Mouse (Mus musculus): ENCODE measurements around the gene Pip5k1a.
"Not testable (repeated sequence)": the region's sequence is repeated elsewhere in the genome, so short reads cannot be mapped to it uniquely, and the experiment has no call there.

Gene Pip5k1a

DNA sequence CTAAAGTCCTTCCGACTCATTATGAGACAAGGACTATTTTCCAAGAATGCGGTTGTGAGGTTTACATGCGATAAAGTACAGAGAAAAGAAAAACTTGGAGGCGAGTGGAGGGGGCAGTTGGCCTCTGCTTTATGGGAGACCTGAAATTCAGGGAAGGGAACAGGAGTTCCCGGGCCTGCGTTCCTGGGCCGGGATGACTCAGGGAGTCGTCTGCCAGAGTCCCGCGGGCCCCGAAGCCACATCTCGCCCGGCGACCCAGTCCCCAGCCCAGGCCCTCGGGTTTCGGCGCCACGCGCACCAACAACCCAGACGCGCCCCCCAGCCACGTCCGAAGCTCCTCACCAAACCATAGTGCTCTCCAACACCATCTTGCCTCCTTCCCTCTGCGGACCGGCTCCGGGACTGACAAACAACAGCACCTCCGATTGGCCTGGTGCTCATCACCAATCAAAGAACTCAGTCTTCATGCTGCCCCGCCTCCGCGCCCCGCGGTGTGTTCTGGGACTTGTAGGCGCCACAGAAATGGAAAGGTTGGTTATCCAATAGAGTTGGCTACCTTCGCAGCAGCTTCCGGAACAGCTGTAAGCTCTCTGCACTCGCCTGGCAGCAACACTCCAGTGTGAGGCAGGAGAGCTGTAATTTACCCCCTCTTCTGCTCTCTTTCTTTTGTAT, 64.4 kb downstream of the Pip5k1a start, which contains the start of gene Psmd4:
Psmd4 (minus strand) TSS at position 449 of the 672 bp plus-strand sequence.
- peak; percentile 96 to 97 for DNase-seq (ENCODE audit: low spot score in 2 of 2)

DNA sequence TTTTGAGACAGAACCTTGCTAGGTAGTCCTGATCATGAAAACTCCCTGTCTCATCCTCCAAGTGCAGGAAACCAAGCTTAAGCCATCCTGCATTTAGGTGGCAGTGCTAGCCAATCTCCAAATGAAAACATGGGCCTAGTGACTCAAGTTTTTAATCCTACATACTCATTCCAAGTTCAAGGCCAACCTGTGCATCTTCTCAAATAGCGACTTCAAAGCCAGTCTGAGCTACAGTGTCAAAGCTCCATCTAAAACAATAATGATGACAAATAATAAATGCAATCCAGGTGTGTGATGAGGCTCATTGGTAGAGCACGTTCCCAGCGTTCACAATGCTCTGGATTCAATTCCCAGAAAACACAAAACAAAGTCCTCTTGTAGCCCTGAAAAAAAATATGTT, 65.1 kb downstream of the Pip5k1a start:
- no peak for DNase-seq (ENCODE audit: low spot score in 2 of 2)

DNA sequence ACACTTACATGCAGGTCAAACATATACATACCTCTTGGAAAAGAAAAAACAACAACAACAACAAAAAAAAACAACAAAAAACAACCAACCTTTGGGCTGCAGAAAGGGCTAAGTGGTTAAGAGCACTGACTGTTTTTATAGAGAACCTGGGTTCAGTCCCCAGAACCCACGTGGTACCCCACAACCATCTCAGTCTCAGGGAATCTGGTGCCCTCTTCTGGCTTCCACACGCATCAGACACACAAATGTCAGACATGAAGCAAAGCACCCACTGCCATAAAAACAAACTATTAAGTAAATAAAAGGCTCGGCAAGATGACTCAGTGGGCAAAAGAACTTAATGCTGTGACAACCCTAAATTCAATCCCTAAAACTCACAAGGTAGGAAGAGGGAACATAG, 76.8 kb downstream of the Pip5k1a start:
- DNase-seq (ENCODE audit: low spot score in 2 of 2), result no peak

DNA sequence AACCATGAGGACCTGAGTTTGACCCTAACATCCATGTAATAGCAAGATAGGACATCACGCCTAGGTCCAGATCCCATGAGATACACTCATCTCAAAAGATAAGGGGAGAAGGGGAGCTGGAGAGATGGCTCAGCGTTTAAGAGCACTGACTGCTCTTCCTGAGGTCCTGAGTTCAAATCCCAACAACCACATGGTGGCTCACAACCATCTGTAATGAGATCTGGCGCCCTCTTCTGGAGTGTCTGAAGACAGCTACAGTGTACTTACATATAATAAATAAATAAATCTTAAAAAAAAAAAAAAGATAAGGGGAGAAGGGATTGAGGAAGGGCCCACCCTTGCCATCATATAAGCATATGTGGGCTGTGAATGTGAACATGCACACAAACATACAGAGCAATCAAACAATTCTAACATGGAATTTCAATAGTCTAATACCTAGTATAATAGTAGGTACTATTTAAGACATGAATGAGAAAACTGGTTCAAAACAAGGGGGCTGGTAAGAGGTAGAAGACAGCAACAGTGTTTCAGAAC, 77.4 kb downstream of the Pip5k1a start:
- DNase-seq (ENCODE audit: low spot score in 2 of 2), result not testable (repeated sequence)

DNA sequence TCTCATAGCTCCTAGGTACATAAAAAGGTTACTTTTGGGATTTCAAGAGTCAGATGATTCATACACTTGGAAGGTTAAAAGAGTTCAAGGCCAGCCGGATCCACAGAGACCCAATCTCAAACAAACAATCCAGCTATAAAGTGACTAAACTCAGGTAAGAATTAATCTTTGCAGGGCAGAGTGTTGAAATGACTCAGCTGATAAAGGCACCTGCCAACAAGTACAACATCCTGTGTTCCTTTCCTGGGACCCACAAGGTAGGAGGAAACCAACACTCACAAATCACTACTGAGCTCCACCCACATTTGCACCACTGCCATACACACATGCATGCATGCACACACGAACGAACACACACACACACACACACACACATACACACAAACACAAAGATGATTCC, 78.1 kb downstream of the Pip5k1a start:
- DNase-seq (ENCODE audit: low spot score in 2 of 2), result no peak

DNA sequence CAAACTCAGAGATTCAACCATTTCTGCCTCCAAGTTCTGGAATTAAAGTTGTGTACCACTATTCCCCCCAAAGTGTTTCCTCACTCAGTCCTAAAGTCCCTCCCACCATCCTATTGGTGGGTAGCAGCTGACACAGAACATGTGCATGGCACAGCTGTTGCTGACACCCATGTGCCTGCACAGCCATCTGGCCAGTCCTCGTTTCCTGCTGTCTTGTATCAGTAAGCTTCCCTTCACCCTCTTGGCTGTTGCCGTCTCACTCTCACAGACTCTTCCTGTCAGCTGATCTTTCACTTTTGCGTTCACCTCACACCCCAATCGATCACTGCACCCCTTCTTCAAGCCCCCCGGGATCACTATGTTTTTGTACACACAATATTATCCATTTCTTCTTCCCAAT, 79.0 kb downstream of the Pip5k1a start:
- DNase-seq (ENCODE audit: low spot score in 2 of 2), result peak in 1 of 2 experiments; percentile 36

DNA sequence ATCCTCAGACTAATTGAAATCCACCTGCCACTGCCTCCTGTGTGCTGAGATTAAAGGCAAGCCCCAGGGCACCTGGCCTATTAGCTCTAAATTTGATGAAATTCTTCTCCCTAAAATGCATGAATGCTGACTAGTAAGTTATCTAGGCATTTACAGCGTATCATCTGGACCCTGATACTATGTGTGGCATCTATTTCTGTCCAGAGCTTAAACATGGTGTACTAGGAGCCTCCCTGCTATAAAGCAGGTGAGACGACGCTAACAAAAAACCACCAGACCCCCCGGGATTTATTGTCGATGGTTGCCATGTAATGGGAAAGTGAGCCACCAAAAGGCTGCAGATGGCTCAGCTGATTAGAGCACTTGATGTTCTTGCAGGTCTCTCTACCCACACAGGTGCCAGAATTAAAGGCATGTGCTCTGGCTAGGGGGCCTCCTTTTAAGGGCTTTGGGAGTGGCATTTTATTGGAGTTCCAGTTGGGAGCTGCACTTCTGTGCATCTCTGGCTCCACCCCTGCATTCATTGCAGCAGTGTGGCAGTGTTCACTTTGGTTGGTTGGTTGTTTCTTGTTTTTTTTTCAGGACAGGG, 79.6 kb downstream of the Pip5k1a start:
- DNase-seq (ENCODE audit: low spot score in 2 of 2), result no peak

DNA sequence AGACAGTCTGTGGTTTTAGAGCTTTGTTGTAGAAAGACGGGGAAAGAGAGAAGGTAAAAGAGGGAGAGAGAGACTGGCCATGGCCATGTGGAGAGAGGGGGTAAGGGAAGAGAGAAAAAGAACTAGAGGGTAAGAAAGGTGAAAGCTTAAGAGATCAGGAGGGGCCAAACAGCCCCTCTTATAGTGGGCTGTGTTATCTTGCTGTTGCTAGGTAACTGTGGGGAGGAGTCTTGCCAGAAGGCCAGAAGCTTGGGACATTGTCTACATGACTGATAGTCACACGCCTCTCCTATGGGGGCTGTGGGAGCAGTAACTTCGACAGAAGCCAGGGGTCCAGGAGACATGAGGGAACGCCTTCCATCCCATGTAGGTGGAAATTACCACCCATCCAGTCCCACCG, 81.5 kb downstream of the Pip5k1a start:
- DNase-seq (ENCODE audit: low spot score in 2 of 2), result no peak

DNA sequence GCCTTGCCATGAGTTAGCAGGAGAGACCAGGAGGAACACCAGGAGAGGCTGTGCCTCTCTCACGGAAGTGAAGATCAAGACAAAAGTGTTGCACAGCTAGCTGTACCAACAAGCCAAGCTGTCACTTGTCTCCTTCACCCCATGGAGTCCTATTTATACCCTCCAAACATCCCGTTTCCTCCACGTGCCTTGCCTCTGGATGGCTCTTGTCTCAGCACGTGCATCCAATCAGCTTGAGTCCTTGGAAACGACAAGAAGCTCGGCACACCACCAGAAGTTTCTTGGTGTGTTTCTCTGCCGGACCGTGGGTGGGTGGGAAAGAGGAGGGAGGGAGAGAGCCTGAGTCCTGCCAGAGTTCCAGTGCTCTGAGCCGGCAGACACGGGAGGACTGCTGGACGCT, 82.2 kb downstream of the Pip5k1a start:
- no peak for DNase-seq (ENCODE audit: low spot score in 2 of 2)

DNA sequence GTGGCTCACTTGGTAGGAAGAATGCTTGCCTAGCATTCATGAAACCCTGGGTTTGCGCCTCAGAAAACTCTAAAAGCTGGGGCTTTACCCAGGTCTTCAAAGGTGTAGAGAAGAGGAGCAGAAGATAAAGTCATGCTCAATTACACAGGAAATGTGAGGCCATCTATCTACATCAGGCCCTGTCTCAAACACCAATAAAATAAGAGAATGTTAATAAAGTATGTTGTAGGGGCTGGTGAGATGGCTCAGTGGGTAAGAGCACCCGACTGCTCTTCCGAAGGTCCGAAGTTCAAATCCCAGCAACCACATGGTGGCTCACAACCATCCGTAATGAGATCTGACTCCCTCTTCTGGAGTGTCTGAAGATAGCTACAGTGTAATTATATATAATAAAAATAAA, 85.8 kb downstream of the Pip5k1a start:
- DNase-seq (ENCODE audit: low spot score in 2 of 2), result not testable (repeated sequence)

DNA sequence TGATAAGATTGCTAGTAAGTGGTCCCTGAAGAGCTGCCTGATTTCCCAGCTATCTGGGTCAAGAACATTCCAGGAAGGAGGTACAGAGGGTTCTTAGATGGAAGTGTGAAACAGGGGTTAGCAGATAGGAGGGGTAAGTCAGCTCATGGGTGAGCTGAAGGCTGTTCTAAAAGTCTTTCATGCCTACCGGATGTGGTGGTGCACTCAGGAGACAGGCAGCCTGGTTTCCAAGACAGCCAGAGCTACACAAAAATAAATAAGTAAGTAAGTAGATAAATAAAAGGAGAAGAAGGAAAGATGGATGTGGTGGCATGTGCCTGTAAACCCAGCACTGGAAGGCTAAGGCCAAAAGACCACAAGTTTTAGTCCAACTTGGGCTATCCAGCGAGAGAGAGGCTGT, 88.0 kb downstream of the Pip5k1a start:
- no peak for DNase-seq (ENCODE audit: low spot score in 2 of 2)

DNA sequence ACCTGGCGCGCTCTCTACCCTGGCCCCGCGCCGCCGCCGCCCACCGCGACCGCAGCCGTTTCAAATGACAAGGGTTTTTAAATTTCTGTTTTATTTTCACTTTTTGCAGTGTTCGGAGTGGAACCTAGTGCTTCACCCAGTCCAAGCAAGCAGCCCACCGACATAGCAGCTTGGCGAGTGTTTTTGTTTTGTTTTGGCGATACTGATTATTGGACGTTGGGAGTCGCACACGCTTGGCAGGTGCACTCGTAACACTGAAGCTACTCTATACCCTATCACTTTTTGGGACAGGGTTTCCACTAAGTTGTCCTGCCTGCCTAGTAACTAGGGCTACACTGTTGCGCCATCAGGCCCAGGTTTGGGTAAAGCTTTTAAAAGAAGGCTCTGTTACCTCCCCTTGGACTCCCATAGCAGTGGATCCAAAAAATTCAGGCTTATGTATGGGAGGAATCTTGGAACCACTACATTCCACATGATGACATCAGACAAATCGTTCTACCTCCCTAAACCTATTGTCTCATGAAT, 90.1 kb downstream of the Pip5k1a start:
- no peak for DNase-seq (ENCODE audit: low spot score in 2 of 2)

DNA sequence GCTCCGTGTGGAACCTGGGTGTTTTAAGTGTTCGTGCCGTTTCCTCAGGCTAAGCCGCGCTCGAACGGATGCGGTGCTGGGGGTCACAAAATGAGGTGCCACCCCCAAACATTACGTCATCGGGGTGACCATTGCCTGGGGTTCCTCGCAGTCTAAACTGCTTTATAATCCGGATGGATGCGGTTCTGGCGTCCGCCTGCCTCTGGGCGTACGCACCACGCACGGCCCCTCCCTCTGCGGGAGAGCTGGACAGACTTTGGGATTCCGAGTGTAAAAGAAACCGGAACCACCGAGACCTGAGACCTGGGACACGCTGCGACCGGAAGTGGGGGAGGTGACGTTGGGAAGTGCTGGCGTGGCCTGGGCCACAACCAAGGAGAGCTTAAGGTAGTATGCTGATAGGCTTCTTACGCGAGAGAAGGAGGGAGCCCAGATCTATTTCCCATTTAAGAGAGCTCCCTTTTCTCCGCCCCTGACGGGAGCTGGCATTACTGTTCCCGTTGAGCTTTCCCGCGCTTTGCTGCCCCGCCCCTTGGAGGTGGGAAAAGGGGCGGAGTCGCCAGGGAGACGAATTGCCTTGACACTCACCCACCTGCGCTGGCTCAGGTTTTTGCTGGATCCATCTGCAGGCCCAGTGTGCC, 90.7 kb downstream of the Pip5k1a start:
- DNase-seq (ENCODE audit: low spot score in 2 of 2), result peak; percentile 94 to 95

DNA sequence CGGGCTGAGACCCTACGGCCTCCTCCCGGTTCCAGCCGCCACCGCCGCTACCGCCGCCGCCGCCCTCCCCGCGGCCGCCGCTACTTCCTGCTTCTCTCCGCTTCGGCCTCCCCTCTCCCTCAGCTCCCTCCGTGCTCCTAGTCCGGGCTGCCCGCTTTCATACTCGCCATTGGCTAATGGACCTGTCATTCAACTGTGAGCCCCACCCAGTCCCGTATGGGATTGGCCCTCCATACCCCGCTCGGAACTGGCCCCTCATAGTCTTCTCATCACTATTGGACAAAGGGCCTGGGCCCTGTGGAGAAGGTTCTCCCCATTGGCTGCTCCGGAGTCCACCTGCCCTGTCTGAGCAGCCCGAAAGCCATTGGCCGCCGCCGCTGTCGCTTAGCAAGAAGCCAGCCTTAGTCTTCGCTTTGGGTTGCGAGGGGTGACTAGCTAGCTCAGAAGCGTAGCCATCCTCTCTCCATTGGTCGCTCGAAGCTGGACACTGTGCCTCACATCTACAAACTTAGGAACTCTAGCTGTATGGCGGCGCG, 91.3 kb downstream of the Pip5k1a start, which contains the start of gene Zfp687:
Zfp687 (minus strand) TSS at position 112 of the 536 bp plus-strand sequence.
- peak; percentile 99 for DNase-seq (ENCODE audit: low spot score in 2 of 2)

DNA sequence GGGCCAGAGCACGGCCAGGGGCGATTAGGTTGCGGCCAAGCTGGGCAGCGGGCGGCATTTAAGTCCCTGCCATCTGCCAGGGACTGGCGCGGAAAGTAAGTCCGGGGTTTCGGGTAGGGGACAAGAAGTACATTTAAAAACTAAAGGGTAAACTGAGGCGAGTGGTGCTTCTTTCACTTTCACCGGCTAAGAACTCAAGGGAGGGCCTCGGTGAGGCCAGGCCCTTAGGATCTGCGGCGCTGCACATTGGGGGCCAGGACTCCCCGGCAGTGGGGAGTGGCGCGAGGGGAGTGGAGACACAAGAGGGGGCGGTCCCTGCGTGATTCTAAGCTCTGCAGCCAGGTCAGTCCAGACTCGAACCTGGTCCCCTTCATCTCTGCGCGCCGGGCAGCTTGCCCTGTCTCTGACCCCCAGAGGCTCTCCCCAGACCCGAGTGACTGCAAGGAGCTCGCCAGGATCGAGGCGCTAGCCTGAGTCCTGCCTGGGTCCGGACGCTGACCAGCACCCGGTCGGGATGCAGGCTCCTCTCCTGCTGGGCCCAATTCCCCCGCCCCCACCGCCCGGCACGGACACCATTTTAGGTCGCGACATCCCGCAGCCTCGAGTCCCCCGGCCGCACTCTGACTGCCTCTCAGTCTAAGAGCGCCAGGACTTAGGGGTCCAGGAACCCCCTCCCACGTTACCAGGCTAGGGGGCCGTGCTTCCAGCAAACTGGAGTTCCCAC, 92.1 kb downstream of the Pip5k1a start:
- no peak for DNase-seq (ENCODE audit: low spot score in 2 of 2)

DNA sequence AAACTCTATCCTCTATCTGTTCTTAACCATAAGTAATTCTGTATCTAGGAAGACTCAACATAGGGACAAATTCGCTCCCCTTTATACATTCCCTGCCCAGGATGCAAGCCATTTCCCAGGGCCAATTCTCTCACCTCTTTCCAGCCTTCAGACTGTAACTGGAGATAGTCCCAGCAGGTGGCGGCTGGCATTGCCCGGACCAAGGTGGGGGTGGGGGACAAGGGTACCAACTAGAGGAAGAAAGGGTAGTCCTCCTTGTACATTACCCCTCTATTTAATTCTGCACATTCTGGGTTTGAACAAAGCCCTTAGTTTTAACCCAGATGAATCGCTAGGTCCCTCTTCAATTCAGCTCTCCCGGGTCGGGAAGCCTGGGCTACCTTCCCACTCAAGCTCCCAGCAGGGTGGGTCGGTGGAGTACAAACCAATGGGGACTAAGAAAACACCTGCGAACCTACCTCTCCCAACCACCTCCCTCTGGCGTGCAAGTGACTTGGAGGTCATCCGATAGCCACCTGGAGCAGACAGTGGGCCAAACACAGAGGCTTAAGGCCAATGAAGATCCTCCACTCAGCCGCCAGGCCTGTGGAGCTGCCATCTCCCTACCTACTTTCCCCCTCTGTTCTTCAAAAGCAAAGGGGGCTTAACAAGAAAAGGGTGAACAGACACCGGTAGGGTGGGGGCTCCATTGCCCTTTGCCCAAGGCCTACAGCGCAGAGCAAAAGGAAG, 92.9 kb downstream of the Pip5k1a start:
- no peak for DNase-seq (ENCODE audit: low spot score in 2 of 2)

DNA sequence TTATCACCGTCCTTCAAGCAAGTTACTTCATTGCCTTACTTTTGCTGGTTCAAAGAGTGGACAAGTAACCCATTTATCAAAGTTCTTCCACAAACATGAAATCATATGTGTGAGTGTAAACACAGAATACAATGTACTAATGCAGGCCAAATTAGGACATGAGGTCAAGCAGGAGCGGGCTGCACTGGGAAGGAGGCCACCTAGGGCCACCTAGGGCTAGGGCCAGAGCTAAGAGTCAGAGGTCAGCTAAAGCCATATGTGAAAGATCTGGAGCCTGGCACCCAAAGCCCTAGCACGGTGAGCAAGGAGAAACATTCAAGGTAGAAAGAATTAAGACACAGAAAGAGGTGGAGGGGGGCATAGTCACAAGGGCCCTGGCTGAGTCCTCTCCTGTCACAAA, 93.7 kb downstream of the Pip5k1a start:
- DNase-seq (ENCODE audit: low spot score in 2 of 2), result no peak

DNA sequence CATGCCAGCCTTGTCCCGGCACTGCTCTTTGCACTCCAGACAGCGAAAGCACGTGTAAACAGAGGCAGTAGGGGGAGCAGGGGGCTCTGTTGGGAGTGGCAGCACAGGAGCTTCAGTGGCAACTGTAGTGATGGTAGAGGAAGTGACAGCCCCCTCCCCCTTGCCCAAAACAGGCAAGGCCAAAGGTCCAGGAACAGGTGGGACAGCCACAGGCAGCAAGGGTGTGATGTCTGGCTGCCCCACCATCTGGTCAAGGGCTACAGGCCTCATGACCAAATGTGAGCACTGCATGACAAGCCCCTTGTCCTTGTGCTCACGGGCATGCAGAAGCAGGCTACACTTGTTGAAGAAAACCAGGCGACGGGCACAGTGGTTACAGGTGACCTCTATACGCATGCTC, 96.3 kb downstream of the Pip5k1a start:
- DNase-seq (ENCODE audit: low spot score in 2 of 2), result no peak

Data from natural killer cell, adult 2 months (primary cell).